Mouse (Mus musculus) urinary bladder, adult 2 months (tissue): ENCODE results near the gene Tcf7l1. TPM values are rescaled to one million over a fixed set of nuclear protein-coding genes. Genes with fewer than 3 reads are reported as not detected.

Source experiments
- DNase-seq: peaks from one replicate; pipeline ENCODE4 v3.0.0; 2022; ENCODE audit warnings: low spot score
- polyA plus RNA-seq: library from polyadenylated mRNA; depleted of rRNA; stranded (reverse); fragments of >200 nt; gene quantifications from 2 replicates; pipeline ENCODE4 v1.2.3, GENCODE M21; 2012

Tcf7l1 gene
- polyA plus RNA-seq, 1 experiment, result 19.5 TPM

DNA sequence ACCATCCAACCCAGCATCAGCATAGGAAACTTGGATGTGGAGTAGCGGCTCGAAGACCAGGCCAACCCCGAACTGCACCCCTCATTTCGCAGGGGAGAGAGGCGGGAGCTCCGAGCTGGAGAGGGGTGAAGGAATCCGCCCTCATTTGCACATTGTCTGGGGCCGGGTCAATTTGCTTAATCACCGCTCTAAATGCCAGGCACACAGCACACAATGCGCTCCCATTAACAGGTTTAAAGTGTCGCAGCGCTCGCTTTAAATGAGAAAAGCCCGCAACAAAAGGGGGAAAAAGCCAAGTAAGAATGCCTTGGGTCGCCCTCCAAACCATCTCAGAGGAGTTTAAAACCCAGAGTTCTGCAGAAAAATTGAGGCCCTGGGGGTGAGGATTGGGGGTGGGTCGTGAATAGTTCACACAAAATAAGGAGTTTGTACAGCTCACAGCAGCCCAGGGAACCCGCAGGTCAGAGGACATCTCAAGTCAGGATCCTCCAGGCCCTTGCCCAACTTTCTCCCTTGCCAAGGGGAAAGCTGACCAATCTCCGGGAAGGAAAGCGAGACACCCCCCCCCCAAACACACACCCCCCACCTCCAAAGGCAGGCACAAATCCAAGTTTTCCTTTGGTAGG, 1.6 kb downstream of the Tcf7l1 start:
- no peak for DNase-seq

DNA sequence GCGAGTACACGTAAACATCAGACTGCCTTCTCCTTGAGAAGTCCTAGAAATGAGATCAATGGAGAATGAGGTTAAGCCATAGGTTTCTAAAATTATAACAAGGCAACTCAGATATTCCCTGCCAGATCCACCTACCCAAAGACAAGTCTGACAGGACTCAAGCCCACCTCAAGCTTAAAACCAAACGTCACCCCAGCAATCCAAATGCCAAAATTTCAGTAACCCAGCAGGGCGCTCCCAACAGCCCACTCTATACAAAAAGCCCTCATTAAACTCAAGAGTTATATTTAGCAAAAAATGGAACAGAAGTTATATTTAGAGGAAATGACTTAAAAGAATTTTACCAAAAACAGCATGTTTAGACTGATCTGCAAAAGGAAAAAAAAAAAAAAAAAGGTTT, 5.3 kb downstream of the Tcf7l1 start:
- DNase-seq, result no peak

DNA sequence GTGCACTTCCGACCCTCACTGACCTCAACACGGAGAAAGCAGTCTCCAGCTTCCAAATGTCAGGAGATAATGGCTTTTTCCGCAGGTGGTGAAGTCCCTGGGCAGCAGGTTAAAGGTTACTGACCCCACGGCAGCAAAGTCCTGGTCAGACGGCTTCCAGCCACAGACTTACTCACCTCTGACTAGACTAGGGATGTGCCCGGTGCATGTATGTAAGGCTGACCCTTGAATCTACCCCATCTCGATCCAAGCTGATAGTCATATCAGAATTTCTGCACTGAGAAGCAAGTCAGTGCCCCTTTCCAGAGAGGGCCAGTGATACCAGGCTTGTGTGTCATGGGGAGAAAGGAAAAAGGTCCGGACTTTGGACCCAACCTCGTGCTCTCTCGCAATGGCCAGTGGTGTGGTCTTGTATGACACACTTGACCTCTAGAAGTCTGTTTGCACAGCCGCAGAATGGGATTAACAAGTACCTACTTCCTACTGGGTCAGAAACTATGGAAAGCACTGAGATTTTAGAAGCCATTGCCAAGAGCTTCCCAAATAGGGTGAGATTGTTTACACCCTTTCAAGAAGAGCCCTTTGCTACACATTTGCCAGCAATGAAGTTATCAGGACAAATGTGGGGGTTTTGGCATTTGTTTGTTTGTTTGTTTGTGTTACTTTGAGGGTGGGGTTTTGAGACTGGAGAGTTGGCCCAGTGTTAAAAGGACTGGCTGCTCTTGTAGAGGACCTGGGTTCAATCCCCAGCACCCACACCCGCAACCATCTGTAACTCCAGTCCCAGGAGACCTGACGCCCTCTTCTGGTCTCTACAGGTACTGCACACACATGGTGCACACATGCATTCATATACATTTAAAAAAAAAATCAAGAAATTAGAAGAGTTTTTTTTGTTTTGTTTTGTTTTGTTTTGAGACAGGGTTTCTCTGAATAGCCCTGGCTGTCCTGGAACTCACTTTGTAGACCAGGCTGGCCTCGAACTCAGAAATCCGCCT, 10.0 kb downstream of the Tcf7l1 start:
- DNase-seq, result no peak

DNA sequence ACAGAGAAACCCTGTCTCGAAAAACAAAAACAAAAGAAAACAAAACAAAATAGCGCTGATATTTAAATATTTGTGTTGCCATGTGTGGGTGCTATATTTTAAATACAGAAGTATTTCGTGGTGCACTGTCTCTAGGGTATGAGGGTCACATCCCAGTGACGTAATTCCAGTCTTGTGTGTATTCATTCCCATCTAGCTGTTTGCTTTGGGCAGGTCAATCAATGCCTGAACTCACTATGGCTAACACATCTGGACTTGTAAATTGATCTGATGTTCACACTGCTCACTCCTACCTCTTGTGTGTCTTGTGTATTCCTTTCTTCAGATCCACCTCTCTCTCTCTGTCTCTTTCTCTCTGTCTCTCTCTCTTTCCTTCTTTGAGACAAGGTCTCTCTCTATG, 11.8 kb downstream of the Tcf7l1 start:
- no peak for DNase-seq

DNA sequence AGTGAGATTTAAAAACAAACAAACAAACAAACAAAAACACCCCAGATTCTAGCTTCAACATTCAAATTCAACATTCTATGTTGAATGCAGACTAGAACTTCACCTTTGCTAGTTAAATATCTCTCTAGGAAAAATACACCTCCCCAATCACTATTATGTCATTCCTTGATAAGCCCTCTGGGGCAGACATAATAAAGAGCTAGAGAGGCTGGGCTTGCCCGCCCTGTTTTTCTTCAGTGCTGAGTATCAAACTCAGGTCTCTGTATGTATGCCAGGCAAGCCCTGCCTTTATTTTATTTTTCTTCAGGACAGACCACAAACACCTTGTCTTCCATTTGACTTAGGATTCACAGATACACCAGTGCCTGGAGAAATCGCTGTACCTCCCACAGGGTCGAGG, 14.8 kb downstream of the Tcf7l1 start:
- DNase-seq, result no peak

DNA sequence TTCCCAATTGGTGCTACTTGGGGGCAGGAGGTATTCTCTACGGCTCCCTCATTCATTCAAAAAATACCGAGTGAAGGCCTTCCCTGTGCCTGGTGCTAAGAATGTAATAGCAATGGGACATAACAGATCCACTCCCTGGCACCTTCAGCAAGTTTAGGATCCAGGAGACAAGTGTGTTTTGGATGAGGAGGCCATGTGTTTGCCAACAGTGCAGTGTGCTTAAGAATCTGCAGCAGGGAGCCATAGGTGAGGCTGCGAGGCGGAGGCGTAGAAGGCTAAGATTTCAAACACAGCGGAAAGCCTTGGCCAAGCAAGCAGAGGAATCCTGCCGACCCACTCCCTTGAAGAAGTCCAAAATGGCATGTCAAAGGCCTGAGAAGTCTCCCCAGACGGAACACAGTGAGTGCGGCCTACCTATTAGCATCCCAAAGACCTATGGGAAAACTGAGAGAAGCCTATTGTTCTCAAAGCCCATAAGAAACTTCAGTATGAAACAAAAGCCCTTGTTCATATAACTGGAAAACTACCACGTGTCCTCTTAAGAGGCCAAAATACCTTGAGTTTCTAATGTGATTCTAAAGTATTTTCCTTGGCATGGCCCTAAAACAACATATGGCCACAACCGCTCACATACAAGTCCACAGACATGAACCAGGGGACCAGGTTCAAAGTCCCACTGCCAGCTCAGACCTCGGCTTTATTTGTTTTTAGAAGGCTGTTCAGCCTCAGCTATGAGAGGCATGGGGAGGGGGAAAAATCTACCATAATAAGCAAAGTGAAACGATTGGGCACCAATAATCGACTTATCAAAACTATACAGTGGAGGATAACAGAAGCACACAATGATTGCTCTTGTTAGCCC, 18.9 kb downstream of the Tcf7l1 start:
- no peak for DNase-seq

DNA sequence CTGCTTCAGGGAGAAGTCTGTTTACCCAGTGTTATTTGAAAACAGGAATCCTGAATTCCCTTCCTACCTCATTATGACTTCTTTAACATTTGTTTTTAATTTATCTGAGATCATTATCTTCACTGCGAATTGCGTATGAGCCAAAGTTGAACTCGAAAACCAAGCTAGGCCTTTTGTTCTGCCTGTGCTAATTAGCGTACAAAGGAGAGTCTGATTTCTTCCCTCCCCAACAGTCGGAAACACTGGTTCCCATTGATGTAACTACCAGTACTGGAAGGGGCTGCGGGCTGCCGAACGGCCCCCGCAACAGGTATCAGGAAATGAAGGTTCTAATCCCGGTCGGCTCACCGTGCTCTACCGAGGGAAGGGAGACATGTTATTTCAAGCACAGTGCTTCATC, 19.7 kb downstream of the Tcf7l1 start:
- no peak for DNase-seq

DNA sequence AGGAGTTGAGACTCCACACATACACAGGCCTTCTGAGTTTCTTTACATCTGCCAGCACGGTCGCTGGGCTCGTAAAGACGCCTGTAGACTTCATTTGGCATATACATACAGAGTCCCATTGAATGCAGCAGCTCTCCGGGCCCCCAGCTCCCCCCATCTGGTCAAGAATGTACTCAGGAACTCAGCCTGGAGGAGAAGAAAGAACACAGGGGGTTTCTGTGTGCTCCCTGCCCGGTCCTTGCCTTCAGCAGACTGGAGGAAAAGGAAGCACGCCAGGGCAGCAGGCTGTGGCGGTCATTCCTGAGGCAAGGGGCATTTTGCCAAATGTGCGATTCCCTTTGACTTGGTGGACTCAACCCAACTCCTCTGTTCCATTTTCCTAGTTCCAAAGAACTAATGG, 20.2 kb downstream of the Tcf7l1 start:
- DNase-seq, result no peak

DNA sequence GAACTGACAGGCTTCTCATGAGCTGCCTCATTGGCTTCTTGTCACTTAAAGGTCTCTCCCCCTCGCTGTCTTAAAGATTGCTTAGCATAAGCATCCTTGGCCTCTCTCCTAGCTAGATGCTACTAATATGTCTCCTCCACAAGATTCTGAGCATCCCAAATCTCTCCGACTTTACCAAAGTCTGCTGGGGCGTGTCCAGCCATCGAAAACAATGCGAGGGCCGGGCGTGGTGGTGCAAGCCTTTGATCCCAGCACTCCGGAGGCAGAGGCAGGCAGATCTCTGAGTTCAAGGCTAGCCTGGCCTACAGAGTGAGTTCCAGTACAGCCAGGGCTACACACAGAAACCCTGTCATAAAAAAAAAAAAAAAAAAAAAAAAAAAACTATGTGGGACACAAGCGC, 21.0 kb downstream of the Tcf7l1 start:
- no peak for DNase-seq

DNA sequence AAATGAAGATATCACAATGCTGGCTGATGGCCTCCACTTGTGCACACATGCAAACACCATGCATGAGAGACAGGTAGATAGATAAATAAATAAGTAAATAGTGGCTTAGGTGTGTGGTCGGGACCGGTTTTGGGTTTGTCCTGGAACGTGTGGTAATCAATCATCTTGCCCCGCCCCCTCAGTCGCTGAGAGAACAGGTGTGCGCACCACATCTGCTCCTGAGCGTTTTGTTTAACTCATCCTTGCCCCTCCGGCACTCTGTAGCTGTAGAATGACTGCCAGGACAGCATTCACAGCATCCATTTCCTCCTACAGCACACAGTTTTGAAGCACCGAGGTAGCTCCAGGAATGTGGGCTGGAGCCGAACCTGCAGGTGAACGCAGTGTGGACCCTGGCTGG, 25.4 kb downstream of the Tcf7l1 start:
- DNase-seq, result no peak

DNA sequence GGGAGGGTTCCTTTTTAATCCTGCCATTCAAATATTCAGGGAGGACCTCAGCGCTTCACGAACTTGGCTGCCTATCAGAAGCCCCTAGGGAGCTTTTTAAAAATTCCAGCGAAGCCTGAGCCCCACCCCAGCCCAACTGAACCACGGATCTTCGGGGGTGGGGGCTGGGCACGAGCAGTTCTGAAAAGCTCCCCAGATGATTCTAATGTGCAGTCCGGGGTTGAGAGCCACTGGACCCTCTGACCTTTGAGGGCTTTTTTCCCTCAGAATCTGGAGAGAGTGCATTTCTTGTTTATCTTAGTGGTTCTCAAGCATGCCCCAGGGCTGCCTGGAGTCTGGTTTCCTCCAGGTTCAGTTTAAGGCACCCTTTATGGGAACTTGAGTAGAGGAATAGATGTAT, 27.4 kb downstream of the Tcf7l1 start:
- no peak for DNase-seq

DNA sequence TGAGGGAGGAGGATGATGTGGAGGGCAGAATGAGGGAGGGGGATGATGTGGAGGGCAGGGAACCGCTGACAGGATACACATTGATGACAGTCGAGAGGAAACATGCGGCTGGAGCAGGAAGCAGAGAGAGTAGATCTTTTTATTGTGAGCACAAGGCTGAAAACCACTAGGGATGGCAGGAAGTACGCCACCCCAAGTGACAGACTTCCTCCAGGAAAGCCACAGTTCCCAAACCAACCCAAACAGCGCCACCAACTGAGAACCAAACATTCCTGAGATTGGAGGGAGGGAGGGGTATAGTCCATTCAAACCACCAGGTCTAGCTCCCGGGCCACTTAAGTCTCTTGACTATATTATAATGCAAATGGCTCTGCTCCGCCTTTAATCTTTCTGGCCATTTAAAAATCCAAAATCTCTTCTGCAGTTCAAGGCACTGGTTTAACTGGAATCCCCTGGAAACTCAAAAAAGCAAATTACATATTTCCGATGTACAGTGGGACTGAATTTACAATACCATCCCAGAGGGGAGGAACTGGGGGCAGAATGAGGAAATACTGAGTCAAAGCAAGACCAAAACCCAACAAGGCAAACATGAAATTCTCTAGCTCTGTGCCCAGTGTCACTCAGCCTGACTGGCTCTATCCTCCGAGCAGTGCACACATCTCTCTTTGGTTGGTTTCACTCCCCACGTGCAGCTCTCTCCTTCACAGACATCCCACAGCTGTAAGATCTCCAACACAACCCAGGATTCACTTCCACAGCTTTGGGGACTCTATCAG, 30.6 kb downstream of the Tcf7l1 start:
- DNase-seq, result no peak

DNA sequence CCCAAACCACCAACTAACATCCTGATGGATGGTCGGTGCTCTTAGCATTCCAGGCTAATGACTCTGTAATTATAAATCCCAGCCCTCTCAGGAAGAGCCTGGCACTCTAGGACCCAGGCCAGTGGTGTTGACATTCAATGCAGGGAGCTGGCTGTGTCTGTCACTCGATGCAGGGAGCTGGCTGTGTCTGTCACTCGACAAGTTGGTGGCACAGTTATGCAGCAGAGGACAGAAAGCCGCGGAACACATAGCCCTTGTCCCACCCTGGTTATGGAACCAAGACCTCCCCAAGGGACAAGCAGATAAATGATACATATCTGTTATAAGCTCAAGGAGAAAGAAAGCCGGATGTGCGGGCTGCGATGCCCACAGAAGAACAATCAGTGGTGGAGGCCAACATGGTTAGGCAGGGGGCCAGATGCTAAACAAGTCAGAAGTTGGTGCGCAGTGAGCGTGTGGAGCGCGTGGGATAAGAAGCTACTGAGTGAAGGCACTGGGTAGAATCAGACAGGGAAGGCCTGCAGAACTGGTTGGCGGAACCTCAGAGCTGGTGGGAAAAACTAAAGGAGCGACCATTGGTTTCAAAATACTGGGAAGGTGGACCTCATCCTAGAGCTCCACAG, 33.7 kb downstream of the Tcf7l1 start:
- DNase-seq, result no peak

DNA sequence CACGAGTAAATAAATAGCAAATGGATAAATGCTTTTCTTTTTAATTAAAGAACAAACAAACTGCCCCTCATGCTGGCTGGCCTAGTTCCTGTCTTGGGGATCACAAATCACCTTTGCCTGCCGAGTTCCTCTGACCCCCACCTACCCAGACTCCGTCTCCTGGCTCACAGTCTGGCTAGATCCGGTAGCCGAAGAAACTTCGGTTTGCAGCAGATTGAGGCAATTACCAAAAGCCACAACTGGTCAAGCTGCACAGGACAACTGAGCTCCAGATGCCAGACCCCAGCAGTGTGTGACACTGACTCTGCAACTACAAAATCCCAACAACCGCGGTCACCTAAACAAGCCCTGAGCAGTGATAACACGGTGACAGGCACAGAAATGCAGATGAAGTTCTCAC, 34.8 kb downstream of the Tcf7l1 start:
- DNase-seq, result no peak

DNA sequence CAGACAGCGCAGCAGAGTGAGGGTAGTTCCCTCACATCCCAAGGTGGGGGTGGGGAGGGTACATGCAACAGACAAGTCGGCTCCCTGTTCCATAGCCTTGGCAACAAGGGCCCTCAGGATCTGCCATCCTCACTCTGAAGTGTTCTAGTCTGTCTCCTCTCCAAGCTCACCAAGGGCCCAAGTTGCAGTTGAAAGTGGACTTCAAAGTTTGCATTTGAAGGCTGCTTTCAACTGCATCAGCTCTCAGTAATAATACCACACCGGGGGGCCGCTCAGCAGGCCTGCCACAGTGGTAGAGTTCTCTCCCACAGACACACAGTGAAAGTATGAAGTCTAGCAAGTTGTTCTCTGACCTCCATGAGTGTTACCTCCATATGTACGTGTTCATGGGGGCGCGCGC, 35.3 kb downstream of the Tcf7l1 start:
- DNase-seq, result no peak

DNA sequence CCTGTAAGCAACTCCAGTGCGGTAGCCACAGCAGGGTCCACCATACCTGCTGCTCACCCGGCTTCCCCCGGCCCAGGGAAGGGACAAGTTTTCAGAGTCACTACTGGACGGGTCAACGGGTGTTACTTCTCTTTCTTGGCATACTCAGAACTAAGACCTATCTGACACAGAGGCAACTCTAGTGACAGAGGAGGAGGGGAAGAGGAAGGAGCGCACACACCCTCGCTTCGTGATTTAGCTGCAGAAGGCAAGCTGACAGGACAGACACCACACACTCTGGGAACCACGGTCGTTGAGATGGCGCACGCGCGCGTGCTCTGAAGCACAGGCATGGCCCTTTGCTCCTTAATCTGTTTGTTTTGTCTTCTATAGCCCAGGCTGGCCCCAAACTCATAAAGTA, 36.2 kb downstream of the Tcf7l1 start:
- DNase-seq, result no peak

DNA sequence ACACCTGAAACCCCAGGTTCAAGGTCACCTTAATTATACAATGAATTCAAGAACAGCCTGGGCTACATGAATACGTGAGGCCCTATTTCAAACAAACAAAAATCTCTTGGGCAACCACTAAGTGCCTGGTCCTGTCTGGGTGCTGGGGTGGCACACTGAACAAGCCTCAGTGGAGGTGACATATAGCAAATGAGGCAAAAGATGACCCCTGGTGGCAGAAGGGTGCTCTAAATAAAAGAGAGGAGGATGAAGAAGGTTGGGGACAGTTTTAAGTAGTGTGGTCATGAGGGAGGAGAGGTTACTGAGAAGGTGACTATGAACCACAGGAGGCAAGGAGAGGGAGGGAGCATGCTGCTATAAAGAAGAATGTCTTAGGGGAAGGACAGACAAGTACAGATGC, 37.8 kb downstream of the Tcf7l1 start:
- no peak for DNase-seq

DNA sequence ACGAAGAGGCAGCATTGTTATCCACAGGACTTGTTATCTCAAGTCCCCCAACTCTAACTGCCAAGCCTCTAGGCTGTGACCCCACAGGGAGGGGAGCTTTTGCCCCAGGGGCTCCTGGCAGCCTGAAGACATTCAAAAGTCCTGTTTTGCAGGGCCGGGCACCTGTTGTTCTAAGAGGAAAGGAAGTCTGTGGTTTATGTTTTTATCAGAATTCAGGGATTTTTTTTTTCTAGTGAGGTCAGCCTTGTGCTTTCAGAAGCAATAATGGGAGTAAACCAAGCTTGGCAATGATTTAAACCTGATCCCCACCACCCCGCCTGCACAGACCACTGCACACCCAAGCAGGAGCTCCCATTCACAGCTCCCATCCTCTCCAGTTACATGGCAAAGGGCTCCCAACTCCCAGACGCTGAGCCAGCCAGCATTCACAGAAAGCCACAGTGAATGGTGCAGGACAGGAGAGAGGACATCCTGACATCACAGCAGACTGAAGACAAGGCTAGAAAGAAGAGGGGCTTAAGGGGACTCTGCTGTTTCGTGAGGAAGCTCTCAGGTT, 40.1 kb downstream of the Tcf7l1 start:
- no peak for DNase-seq

DNA sequence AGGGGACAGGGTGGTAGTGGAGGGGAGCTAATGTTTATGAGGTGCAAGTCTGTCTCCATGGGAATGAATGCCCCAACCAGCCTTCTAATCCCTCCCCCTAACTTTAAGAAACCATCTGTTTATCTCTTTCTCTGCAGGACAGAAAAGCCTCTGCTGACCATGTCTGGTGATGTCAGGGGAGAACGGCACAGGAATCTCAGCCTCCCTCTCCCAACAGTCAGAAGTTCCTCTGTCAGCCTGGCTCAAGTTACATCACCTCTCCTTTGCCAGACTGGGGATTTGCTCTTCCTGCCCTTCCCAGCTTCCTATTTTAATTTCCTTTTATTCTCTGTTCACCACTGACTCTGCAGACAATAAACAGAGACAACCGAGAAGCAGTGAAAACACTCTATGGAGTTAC, 40.6 kb downstream of the Tcf7l1 start:
- no peak for DNase-seq

DNA sequence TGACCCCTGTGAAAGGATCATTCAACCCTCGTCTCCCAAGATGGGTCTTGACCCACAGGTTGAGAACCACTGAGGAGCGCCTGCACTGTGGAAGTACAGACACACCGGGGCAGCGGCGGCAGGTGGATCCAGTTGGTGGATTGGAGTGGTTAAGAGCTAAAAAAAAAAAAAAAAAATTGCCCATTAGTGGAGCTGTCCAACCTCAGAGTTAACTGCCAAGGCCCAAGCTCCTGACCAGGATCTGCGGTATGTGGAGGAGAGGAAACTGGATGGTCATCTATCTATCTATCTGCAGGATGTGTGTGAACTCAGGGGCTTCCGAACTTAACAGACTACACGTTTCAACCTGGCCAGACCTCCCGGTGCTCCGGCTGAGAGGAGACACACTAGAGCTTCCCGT, 41.2 kb downstream of the Tcf7l1 start:
- DNase-seq, result no peak

DNA sequence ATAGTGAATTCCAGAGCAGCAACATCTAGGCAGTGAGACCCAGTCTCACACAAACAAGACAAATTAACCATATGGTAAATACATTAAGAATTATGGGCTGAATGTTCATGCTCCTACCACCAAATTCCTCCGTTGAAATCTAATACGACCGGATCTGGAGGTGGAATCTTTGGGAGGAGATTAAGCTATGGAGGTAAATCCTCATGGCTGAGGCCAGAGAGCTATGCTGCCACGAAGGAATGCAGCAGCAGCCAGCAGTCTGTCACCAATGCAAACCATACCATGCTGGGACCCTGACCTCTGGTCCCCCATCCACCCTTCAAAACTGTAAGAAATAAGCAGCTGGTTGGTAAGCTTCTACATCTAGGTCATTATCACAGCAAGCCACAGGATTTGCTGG, 41.9 kb downstream of the Tcf7l1 start:
- DNase-seq, result no peak
